Mouse (Mus musculus) layer of hippocampus, adult 9-11 months (tissue): ENCODE data around the gene Tmbim1.

ENCODE experiments used
- DNase-seq: peaks from one replicate; pipeline ENCODE4 v3.0.0; 2022

Gene Tmbim1

GRCm38 (mm10) chr1:74277883-74278537, 27.4 kb downstream of the Tmbim1 start:
- no peak for DNase-seq

GRCm38 (mm10) chr1:74277041-74277440, 28.4 kb downstream of the Tmbim1 start:
- no peak for DNase-seq

GRCm38 (mm10) chr1:74275015-74275414, 30.4 kb downstream of the Tmbim1 start:
- DNase-seq: no peak

- no peak for DNase-seq
Measured at GRCm38 (mm10) chr1:74271659-74272058, 33.8 kb downstream of the Tmbim1 start.

- DNase-seq: no peak
Measured at GRCm38 (mm10) chr1:74268750-74269149, 36.7 kb downstream of the Tmbim1 start.

GRCm38 (mm10) chr1:74262510-74262909, 42.9 kb downstream of the Tmbim1 start:
- no peak for DNase-seq

GRCm38 (mm10) chr1:74256782-74257181, 48.6 kb downstream of the Tmbim1 start:
- DNase-seq: no peak

- no peak for DNase-seq
Measured at GRCm38 (mm10) chr1:74255704-74256345, 49.6 kb downstream of the Tmbim1 start.

- DNase-seq: no peak
Measured at GRCm38 (mm10) chr1:74250096-74250495, 55.3 kb downstream of the Tmbim1 start.

GRCm38 (mm10) chr1:74249331-74249980, 56.0 kb downstream of the Tmbim1 start:
- no peak for DNase-seq

GRCm38 (mm10) chr1:74248799-74249198, 56.6 kb downstream of the Tmbim1 start:
- DNase-seq: peak; percentile 68

GRCm38 (mm10) chr1:74245525-74245924, 59.9 kb downstream of the Tmbim1 start:
- no peak for DNase-seq

- no peak for DNase-seq
Measured at GRCm38 (mm10) chr1:74240832-74241231, 64.6 kb downstream of the Tmbim1 start.

- peak; percentile 89 for DNase-seq
Measured at GRCm38 (mm10) chr1:74240311-74240710, 65.1 kb downstream of the Tmbim1 start.

- no peak for DNase-seq
Measured at GRCm38 (mm10) chr1:74239618-74240017, 65.8 kb downstream of the Tmbim1 start.

GRCm38 (mm10) chr1:74239162-74239561, 66.3 kb downstream of the Tmbim1 start:
- no peak for DNase-seq
